Mouse (Mus musculus): Measurements from ENCODE around the gene Zfp451. TPM values are rescaled to one million over a fixed set of nuclear protein-coding genes. Genes with fewer than 3 reads are reported as not detected.
A peak's percentile ranks its signal among the peaks of the same experiment; 100 is the strongest.
"Not testable (repeated sequence)": the region's sequence is repeated elsewhere in the genome, so short reads cannot be mapped to it uniquely, and the experiment has no call there.

The Zfp451 gene
- 32.5 and 40.4 TPM in 2 replicates for polyA plus RNA-seq (2012; rRNA removed)

DNA sequence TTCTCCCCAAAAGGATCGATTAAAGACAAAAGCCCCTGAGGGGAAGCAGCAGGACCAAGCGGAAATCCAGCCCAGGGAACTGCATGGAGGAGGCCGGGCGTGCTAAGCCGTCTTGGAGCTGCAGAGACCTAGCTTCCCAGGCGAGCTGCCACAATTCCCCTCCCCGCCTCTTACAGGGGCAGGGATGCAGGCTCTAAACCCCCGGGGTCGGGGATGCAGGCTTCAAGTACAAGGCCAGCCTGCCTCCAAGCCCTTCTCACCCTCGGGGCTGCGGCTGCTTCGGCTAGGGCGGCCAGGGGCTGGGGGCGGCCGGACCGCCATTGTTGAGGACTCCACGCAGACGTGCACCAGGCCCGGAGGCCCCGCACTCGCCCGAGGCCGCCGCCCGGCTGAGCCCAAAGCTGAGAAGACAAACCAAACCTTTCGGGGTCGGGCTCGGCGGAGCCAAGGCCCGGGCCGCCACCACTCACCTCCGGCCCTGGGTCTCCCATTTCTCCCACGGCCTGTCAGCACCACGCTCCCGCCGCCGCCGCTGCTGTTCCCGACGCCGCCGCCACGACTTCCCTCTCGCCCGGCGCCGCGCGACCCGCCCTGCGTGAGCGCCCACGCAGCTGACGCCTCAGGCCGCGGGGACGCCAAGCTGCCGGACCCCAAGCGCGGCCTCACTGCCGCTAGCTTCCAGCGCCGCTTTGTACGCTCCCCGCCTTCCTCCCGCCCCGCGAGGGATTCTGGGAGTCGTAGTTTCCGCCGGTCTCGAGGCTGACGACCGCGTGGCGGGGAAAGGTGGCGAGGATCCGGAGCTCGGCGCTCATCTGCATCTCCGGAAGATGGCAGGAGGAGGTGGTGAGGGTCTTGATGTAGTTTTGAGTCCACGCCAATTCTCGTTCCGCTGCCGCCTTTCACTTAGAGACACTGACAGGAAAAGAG, at the start of gene Zfp451:
Zfp451 (minus strand) TSS at position 728 of the 927 bp plus-strand sequence.
- peak; percentile 98 for DNase-seq (ENCODE audit: low read depth)
- TF ChIP-seq CTCF (IDR thresholded peaks at IDR 0.05; ENCODE audit: borderline replicate concordance, extremely low read depth, insufficient read depth, insufficient read length) (no peak; the same call in 1 of the 2 replicates), POLR2A (IDR thresholded peaks at IDR 0.05; ENCODE audit: borderline replicate concordance, extremely low read depth, insufficient read depth, insufficient read length, poor library complexity, severe bottlenecking) (peak; percentile 91)

DNA sequence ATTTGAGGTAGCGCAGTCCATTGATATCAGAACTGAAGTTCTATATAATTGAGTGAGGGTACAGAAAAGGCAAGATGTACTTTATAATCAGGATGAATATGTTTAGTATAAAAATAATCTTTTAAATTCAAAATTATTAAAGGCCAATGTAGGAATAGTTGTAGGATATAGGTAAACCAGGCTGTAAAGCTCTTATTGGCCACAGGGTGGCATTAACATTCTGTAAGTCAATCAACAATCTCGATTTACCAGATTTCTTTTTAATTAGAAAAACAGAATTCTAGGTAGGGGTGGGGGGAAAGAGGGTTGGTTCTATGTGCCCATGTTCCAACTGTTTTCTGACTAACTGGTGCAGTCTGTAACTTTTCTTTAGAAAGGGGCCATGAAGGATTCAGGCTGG, 32.4 kb upstream of the Zfp451 start:
- no peak for TF ChIP-seq POLR2A (IDR thresholded peaks at IDR 0.05; ENCODE audit: borderline replicate concordance, extremely low read depth, insufficient read depth, insufficient read length, poor library complexity, severe bottlenecking)
- TF ChIP-seq CTCF (IDR thresholded peaks at IDR 0.05; ENCODE audit: borderline replicate concordance, extremely low read depth, insufficient read depth, insufficient read length): no peak
- DNase-seq (ENCODE audit: low read depth): no peak

- no peak for TF ChIP-seq CTCF (IDR thresholded peaks at IDR 0.05; ENCODE audit: borderline replicate concordance, extremely low read depth, insufficient read depth, insufficient read length)
- peak; percentile 75 for DNase-seq (ENCODE audit: low read depth)
Observed at GRCm38 (mm10) chr1:33843823-33844222, 29.4 kb upstream of the Zfp451 start.

DNA sequence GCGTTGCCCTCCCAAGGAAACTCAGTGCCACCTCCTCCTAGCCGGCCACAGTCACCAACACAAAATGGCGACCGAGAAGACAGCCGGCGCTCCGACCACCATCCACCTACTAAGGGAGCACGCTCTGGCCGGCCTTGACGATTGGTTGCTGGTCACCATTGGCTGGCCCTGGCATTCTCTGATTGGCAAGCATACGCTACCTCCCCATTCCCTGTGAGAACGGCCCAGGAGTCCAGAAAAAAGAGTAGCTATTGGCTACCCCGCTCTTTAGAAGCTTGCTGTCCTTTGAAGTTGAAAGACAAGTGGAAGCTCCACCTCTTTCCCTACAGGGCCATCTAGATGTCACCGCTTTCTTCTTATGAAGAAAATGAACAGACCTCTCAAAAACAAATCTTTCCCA, 24.6 kb upstream of the Zfp451 start:
- not testable (repeated sequence) for DNase-seq (ENCODE audit: low read depth)

- TF ChIP-seq POLR2A (IDR thresholded peaks at IDR 0.05; ENCODE audit: borderline replicate concordance, extremely low read depth, insufficient read depth, insufficient read length, poor library complexity, severe bottlenecking): no peak
- no peak for TF ChIP-seq CTCF (IDR thresholded peaks at IDR 0.05; ENCODE audit: borderline replicate concordance, extremely low read depth, insufficient read depth, insufficient read length)
- DNase-seq (ENCODE audit: low read depth): no peak
Observed at GRCm38 (mm10) chr1:33830586-33830985, 16.2 kb upstream of the Zfp451 start.

GRCm38 (mm10) chr1:33817931-33818330, 3.5 kb upstream of the Zfp451 start:
- no peak for TF ChIP-seq CTCF (IDR thresholded peaks at IDR 0.05; ENCODE audit: borderline replicate concordance, extremely low read depth, insufficient read depth, insufficient read length)
- no peak for TF ChIP-seq POLR2A (IDR thresholded peaks at IDR 0.05; ENCODE audit: borderline replicate concordance, extremely low read depth, insufficient read depth, insufficient read length, poor library complexity, severe bottlenecking)
- DNase-seq (ENCODE audit: low read depth): no peak

DNA sequence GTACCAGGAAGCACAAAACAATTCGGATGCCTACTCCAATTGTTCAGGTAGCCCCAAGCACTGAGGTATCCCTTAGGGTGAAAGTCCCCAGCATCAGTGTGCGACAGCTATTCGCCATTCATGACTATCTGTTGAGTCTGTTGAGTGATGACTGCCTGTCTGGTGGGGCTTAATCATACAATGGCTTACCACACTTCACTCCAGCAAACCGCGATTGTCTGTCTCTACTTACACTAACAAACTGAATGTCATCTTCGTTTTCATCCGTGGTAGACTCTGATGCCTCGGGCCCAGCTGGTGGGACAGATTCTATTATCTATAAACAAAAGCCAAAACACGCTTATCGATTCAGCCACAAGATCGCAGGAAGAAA, 914 bp downstream of the Zfp451 start:
- no peak for DNase-seq (ENCODE audit: low read depth)
- TF ChIP-seq CTCF (IDR thresholded peaks at IDR 0.05; ENCODE audit: borderline replicate concordance, extremely low read depth, insufficient read depth, insufficient read length) (no peak), POLR2A (IDR thresholded peaks at IDR 0.05; ENCODE audit: borderline replicate concordance, extremely low read depth, insufficient read depth, insufficient read length, poor library complexity, severe bottlenecking) (no peak)

DNA sequence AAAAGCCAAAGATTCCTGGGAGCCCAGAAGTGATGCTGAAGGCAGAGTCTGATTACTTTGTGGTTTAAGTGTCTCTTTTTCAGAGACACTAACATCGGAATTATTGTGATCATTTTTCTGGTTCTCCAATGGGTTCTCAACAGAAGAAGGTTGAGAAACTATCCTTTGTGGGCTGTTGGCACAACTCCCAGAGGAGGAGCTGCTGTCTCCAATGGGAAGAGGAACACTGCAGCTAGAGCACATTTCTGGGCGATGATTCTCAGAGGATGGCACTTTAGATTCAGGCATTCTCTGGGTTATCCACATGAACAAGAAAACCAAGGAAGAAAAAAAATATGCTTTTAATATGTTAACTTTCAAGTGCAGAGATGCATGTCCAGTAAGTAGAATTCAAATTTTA, 11.1 kb downstream of the Zfp451 start:
- no peak for TF ChIP-seq CTCF (IDR thresholded peaks at IDR 0.05; ENCODE audit: borderline replicate concordance, extremely low read depth, insufficient read depth, insufficient read length)
- no peak for TF ChIP-seq POLR2A (IDR thresholded peaks at IDR 0.05; ENCODE audit: borderline replicate concordance, extremely low read depth, insufficient read depth, insufficient read length, poor library complexity, severe bottlenecking)

DNA sequence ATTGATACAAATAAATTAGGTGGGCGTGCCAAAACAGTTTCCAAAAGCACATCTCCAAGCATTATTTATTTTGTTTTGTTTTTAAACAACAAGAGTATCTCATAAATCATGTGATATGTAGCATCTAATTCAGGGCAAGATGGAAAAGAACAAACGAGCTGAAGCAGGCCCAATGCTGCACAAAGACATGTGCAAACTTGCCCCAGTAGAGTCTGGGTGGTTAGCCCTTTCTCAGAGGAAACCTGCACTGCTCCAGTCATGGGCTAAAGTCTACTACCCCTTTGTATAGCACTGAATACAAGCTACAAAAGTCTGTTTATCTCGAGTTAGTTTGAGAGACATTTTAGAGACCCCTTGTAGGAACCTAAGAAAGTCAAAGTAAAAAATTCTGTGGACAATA, 14.8 kb downstream of the Zfp451 start:
- TF ChIP-seq CTCF (IDR thresholded peaks at IDR 0.05; ENCODE audit: borderline replicate concordance, extremely low read depth, insufficient read depth, insufficient read length): no peak
- TF ChIP-seq POLR2A (IDR thresholded peaks at IDR 0.05; ENCODE audit: borderline replicate concordance, extremely low read depth, insufficient read depth, insufficient read length, poor library complexity, severe bottlenecking): no peak
- no peak for DNase-seq (ENCODE audit: low read depth)

More for the DNA sequence above, 11.1 kb downstream of the Zfp451 start:
- no peak for DNase-seq (ENCODE audit: low read depth)

GRCm38 (mm10) chr1:33788493-33788892, 25.9 kb downstream of the Zfp451 start:
- TF ChIP-seq CTCF (IDR thresholded peaks at IDR 0.05; ENCODE audit: borderline replicate concordance, extremely low read depth, insufficient read depth, insufficient read length) (no peak), POLR2A (IDR thresholded peaks at IDR 0.05; ENCODE audit: borderline replicate concordance, extremely low read depth, insufficient read depth, insufficient read length, poor library complexity, severe bottlenecking) (no peak)
- no peak for DNase-seq (ENCODE audit: low read depth)

- TF ChIP-seq CTCF (IDR thresholded peaks at IDR 0.05; ENCODE audit: borderline replicate concordance, extremely low read depth, insufficient read depth, insufficient read length) (no peak), POLR2A (IDR thresholded peaks at IDR 0.05; ENCODE audit: borderline replicate concordance, extremely low read depth, insufficient read depth, insufficient read length, poor library complexity, severe bottlenecking) (no peak)
- DNase-seq (ENCODE audit: low read depth): no peak
Observed at GRCm38 (mm10) chr1:33788072-33788471, 26.3 kb downstream of the Zfp451 start.

- TF ChIP-seq POLR2A (IDR thresholded peaks at IDR 0.05; ENCODE audit: borderline replicate concordance, extremely low read depth, insufficient read depth, insufficient read length, poor library complexity, severe bottlenecking) (no peak), CTCF (IDR thresholded peaks at IDR 0.05; ENCODE audit: borderline replicate concordance, extremely low read depth, insufficient read depth, insufficient read length) (no peak)
- no peak for DNase-seq (ENCODE audit: low read depth)
Observed at GRCm38 (mm10) chr1:33784561-33784960, 29.8 kb downstream of the Zfp451 start.
